Mouse (Mus musculus): ENCODE measurements at regions not wholly inside any gene's neighbourhood (a gene's known extent, or its start where the extent isn't known, plus 50 kb on each side); places are given as distances from the start of the nearest gene placed in this dataset.

- DNase-seq, result peak; percentile 91
These were observed 439.9 kb downstream of the Prdm2 start for GRCm38 (mm10) chr4:142772751-142773455.

- peak; percentile 61 for DNase-seq
These were observed 441.2 kb downstream of the Prdm2 start for GRCm38 (mm10) chr4:142771520-142772150.

GRCm38 (mm10) chr4:142770177-142770576 is 442.6 kb downstream of the Prdm2 start:
- DNase-seq, result peak; percentile 10

- no peak for DNase-seq
These were observed 445.1 kb downstream of the Prdm2 start for GRCm38 (mm10) chr4:142767665-142768064.

GRCm38 (mm10) chr4:142761577-142761976 is 451.2 kb downstream of the Prdm2 start:
- no peak for DNase-seq

GRCm38 (mm10) chr4:142758102-142758501 is 454.7 kb downstream of the Prdm2 start:
- peak; percentile 91 for DNase-seq

- DNase-seq, result peak; percentile 99
These were observed 456.5 kb downstream of the Prdm2 start for GRCm38 (mm10) chr4:142756332-142756731.

- DNase-seq, result peak; percentile 86
These were observed 462.9 kb downstream of the Prdm2 start for GRCm38 (mm10) chr4:142749918-142750317.

GRCm38 (mm10) chr4:142723554-142723907 is 484.3 kb upstream of the Kazn start:
- DNase-seq, result peak; percentile 93

- peak; percentile 92 for DNase-seq
These were observed 483.8 kb upstream of the Kazn start for GRCm38 (mm10) chr4:142722845-142723553.

GRCm38 (mm10) chr4:142701606-142702005 is 462.4 kb upstream of the Kazn start:
- DNase-seq, result no peak

- peak; percentile 55 for DNase-seq
These were observed 455.7 kb upstream of the Kazn start for GRCm38 (mm10) chr4:142694926-142695325.

- peak; percentile 61 for DNase-seq
These were observed 449.0 kb upstream of the Kazn start for GRCm38 (mm10) chr4:142688241-142688640.

GRCm38 (mm10) chr4:142677426-142677825 is 438.2 kb upstream of the Kazn start:
- peak; percentile 96 for DNase-seq

- peak; percentile 94 for DNase-seq
These were observed 435.7 kb upstream of the Kazn start for GRCm38 (mm10) chr4:142674641-142675465.

GRCm38 (mm10) chr4:142671872-142672458 is 432.8 kb upstream of the Kazn start:
- no peak for DNase-seq

- DNase-seq, result no peak
These were observed 425.6 kb upstream of the Kazn start for GRCm38 (mm10) chr4:142664781-142665180.

GRCm38 (mm10) chr4:142658156-142658555 is 419.0 kb upstream of the Kazn start:
- DNase-seq, result peak; percentile 67

- no peak for DNase-seq
These were observed 401.9 kb upstream of the Kazn start for GRCm38 (mm10) chr4:142641069-142641468.

GRCm38 (mm10) chr4:142639340-142639733 is 400.1 kb upstream of the Kazn start:
- DNase-seq, result peak; percentile 83

GRCm38 (mm10) chr4:142638733-142639339 is 399.6 kb upstream of the Kazn start:
- DNase-seq, result peak; percentile 86

- DNase-seq, result no peak
These were observed 398.9 kb upstream of the Kazn start for GRCm38 (mm10) chr4:142638057-142638456.

All from heart, adult 11 months (tissue).